Mouse (Mus musculus): ENCODE data around the gene Hoxb13.

DNA sequence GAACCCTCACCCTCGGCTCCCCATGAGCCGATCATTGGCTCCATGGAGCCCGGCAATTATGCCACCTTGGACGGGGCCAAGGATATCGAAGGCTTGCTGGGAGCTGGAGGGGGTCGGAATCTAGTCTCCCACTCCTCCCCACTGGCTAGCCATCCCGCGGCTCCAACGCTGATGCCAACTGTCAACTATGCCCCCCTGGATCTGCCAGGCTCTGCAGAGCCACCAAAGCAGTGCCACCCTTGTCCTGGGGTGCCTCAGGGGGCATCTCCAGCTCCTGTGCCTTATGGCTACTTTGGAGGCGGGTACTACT, 240 bp downstream of the Hoxb13 start:
- no peak for TF ChIP-seq POLR2A (IDR thresholded peaks at IDR 0.05; ENCODE audit: insufficient read length, low read depth)
- TF ChIP-seq MAX (IDR thresholded peaks at IDR 0.05; ENCODE audit: low read depth), result no peak
- no peak for TF ChIP-seq MYOG (IDR thresholded peaks at IDR 0.05; ENCODE audit: control insufficient read depth in 1 of 3, insufficient read depth in 1 of 3, insufficient read length in 2 of 3, low read depth in 2 of 3)
- TF ChIP-seq TCF12 (IDR thresholded peaks at IDR 0.05; ENCODE audit: insufficient read depth, poor library complexity, severe bottlenecking), result no peak
- TF ChIP-seq TCF3 (IDR thresholded peaks at IDR 0.05; ENCODE audit: insufficient read length, low read depth), result no peak
- no peak for TF ChIP-seq CEBPB (IDR thresholded peaks at IDR 0.05; ENCODE audit: insufficient read depth, poor library complexity, severe bottlenecking)
- no peak for TF ChIP-seq E2F4 (IDR thresholded peaks at IDR 0.05; ENCODE audit: insufficient read depth)

Measured in myocyte (in vitro differentiated cells).